Comparison of ENCODE assay signal across 12 mouse cellular contexts in genomic region chr17:26275933-26276332, GRCm38 (mm10).
"Had no signal": no experiment of that assay in that cellular context is flagged by ENCODE, and none has a peak within 500 bp of the region (broad histone marks: within the 10 kb centered on the region; RNA-seq: fewer than 3 reads in every experiment).

No protein-coding gene starts in this region.

- H3K4me2 ChIP-seq: kidney, embryonic 15.5 days; limb, embryonic 13.5 days; liver, embryonic 12.5 days; lung, embryonic 14.5 days; neural tube, embryonic 13.5 days; stomach, embryonic 15.5 days had no signal

- H3K9me3 ChIP-seq: kidney, embryonic 15.5 days; limb, embryonic 13.5 days; liver, embryonic 12.5 days; midbrain, embryonic 10.5 days; neural tube, embryonic 13.5 days; stomach, embryonic 15.5 days had no signal

- H3K4me1 ChIP-seq: kidney, embryonic 15.5 days; limb, embryonic 13.5 days; midbrain, embryonic 10.5 days; neural tube, embryonic 13.5 days; stomach, embryonic 15.5 days had no signal

- ATAC-seq: intestine, embryonic 16.5 days; liver, embryonic 12.5 days; midbrain, embryonic 16.5 days had no signal

- H3K4me3 ChIP-seq: kidney, embryonic 15.5 days; limb, embryonic 13.5 days; liver, embryonic 12.5 days; midbrain, embryonic 10.5 days; neural tube, embryonic 13.5 days; stomach, embryonic 15.5 days had no signal

- H3K27me3 ChIP-seq: kidney, embryonic 15.5 days; limb, embryonic 13.5 days; liver, embryonic 12.5 days; neural tube, embryonic 13.5 days; stomach, embryonic 15.5 days had no signal

- DNase-seq: left cerebral cortex, postnatal 4 days; lung, postnatal 4 days; right cerebral cortex, postnatal 14 days had no signal

- H3K9ac ChIP-seq: kidney, embryonic 15.5 days; limb, embryonic 13.5 days; liver, embryonic 12.5 days; lung, embryonic 14.5 days; neural tube, embryonic 13.5 days; stomach, embryonic 15.5 days had no signal

- H3K27ac ChIP-seq: kidney, embryonic 15.5 days; limb, embryonic 13.5 days; liver, embryonic 12.5 days; midbrain, embryonic 10.5 days; neural tube, embryonic 13.5 days; stomach, embryonic 15.5 days had no signal
